Mouse (Mus musculus): ENCODE results near the gene Olfr1015. TPM values are rescaled to one million over a fixed set of nuclear protein-coding genes. Genes with fewer than 3 reads are reported as not detected.

Gene Olfr1015
- polyA plus RNA-seq (2012; rRNA removed) = not detected in 2 replicates

- TF ChIP-seq CTCF (conservative IDR thresholded peaks at IDR 0.05; ENCODE audit: insufficient read depth, insufficient read length, low read depth, low read length) = no peak
- TF ChIP-seq POLR2A (IDR thresholded peaks at IDR 0.05; ENCODE audit: low read depth, low read length) = no peak
- no peak for DNase-seq
- Histone ChIP-seq H3K36me3 (ENCODE audit: control insufficient read depth, insufficient read depth, low read length) (no peaks in the 10 kb centered on the region), H3K27me3 (replicated peaks; ENCODE audit: control insufficient read depth, insufficient read depth, low read length) (no peaks in the 10 kb centered on the region), H3K27ac (ENCODE audit: insufficient read depth, low read depth, low read length) (no peak within 1 kb of the TSS), H3K4me3 (ENCODE audit: insufficient read depth, low read depth, low read length) (no peak within 1 kb of the TSS), H3K4me1 (ENCODE audit: control insufficient read depth, insufficient read depth, low read length) (no peaks in the 10 kb centered on the region)
Measured at GRCm38 (mm10) chr2:85781717-85782116, at the start of gene Olfr1015. Gene Olfr1015, plus strand, starts transcription at chr2:85782017.

GRCm38 (mm10) chr2:85753822-85754221 lies 28.0 kb upstream of the Olfr1015 start:
- no peak for DNase-seq
- H3K27ac ChIP-seq (ENCODE audit: insufficient read depth, low read depth, low read length) = no peak overlapping the region
- H3K4me1 ChIP-seq (ENCODE audit: control insufficient read depth, insufficient read depth, low read length) = no peaks in the 10 kb centered on the region
- no peaks in the 10 kb centered on the region for H3K27me3 ChIP-seq (replicated peaks; ENCODE audit: control insufficient read depth, insufficient read depth, low read length)
- H3K36me3 ChIP-seq (ENCODE audit: control insufficient read depth, insufficient read depth, low read length) = no peaks in the 10 kb centered on the region
- 82% methylated on average over 4 of the region's 4 CpGs for WGBS
- no peak for TF ChIP-seq CTCF (conservative IDR thresholded peaks at IDR 0.05; ENCODE audit: insufficient read depth, insufficient read length, low read depth, low read length)
- no peak overlapping the region for H3K4me3 ChIP-seq (ENCODE audit: insufficient read depth, low read depth, low read length)

GRCm38 (mm10) chr2:85762666-85763065 lies 19.2 kb upstream of the Olfr1015 start, which contains the start of gene Olfr1012:
Gene Olfr1012, minus strand, starts transcription at chr2:85762766.
- no peaks in the 10 kb centered on the region for H3K4me1 ChIP-seq (ENCODE audit: control insufficient read depth, insufficient read depth, low read length)
- 60% methylated on average over 1 of the region's 1 CpGs for WGBS
- TF ChIP-seq POLR2A (IDR thresholded peaks at IDR 0.05; ENCODE audit: low read depth, low read length) (no peak), CTCF (conservative IDR thresholded peaks at IDR 0.05; ENCODE audit: insufficient read depth, insufficient read length, low read depth, low read length) (no peak)
- H3K27me3 ChIP-seq (replicated peaks; ENCODE audit: control insufficient read depth, insufficient read depth, low read length) = no peaks in the 10 kb centered on the region
- H3K27ac ChIP-seq (ENCODE audit: insufficient read depth, low read depth, low read length) = no peak within 1 kb of the TSS
- H3K4me3 ChIP-seq (ENCODE audit: insufficient read depth, low read depth, low read length) = no peak within 1 kb of the TSS
- H3K36me3 ChIP-seq (ENCODE audit: control insufficient read depth, insufficient read depth, low read length) = no peaks in the 10 kb centered on the region
- no peak for DNase-seq

GRCm38 (mm10) chr2:85766798-85767197 lies 15.0 kb upstream of the Olfr1015 start, which contains the start of gene Olfr1013:
Gene Olfr1013, plus strand, starts transcription at chr2:85767098.
- H3K36me3 ChIP-seq (ENCODE audit: control insufficient read depth, insufficient read depth, low read length) = no peaks in the 10 kb centered on the region
- no peak within 1 kb of the TSS for H3K4me3 ChIP-seq (ENCODE audit: insufficient read depth, low read depth, low read length)
- no peak for DNase-seq
- TF ChIP-seq CTCF (conservative IDR thresholded peaks at IDR 0.05; ENCODE audit: insufficient read depth, insufficient read length, low read depth, low read length) = no peak
- no peak for TF ChIP-seq POLR2A (IDR thresholded peaks at IDR 0.05; ENCODE audit: low read depth, low read length)
- no peak within 1 kb of the TSS for H3K27ac ChIP-seq (ENCODE audit: insufficient read depth, low read depth, low read length)
- H3K27me3 ChIP-seq (replicated peaks; ENCODE audit: control insufficient read depth, insufficient read depth, low read length) = no peaks in the 10 kb centered on the region
- H3K4me1 ChIP-seq (ENCODE audit: control insufficient read depth, insufficient read depth, low read length) = no peaks in the 10 kb centered on the region

- Histone ChIP-seq H3K27me3 (replicated peaks; ENCODE audit: control insufficient read depth, insufficient read depth, low read length) (no peaks in the 10 kb centered on the region), H3K27ac (ENCODE audit: insufficient read depth, low read depth, low read length) (no peak within 1 kb of the TSS), H3K4me3 (ENCODE audit: insufficient read depth, low read depth, low read length) (no peak within 1 kb of the TSS), H3K4me1 (ENCODE audit: control insufficient read depth, insufficient read depth, low read length) (no peaks in the 10 kb centered on the region), H3K36me3 (ENCODE audit: control insufficient read depth, insufficient read depth, low read length) (no peaks in the 10 kb centered on the region)
- TF ChIP-seq CTCF (conservative IDR thresholded peaks at IDR 0.05; ENCODE audit: insufficient read depth, insufficient read length, low read depth, low read length) = no peak
- no peak for TF ChIP-seq POLR2A (IDR thresholded peaks at IDR 0.05; ENCODE audit: low read depth, low read length)
- no peak for DNase-seq
Measured at GRCm38 (mm10) chr2:85772413-85772812, 9.4 kb upstream of the Olfr1015 start, which contains the start of gene Olfr1014. Gene Olfr1014, plus strand, starts transcription at chr2:85772713.

GRCm38 (mm10) chr2:85792331-85792730 lies 10.5 kb downstream of the Olfr1015 start:
- H3K36me3 ChIP-seq (ENCODE audit: control insufficient read depth, insufficient read depth, low read length) = no peaks in the 10 kb centered on the region
- H3K4me3 ChIP-seq (ENCODE audit: insufficient read depth, low read depth, low read length) = no peak overlapping the region
- no peak for DNase-seq
- no peak overlapping the region for H3K27ac ChIP-seq (ENCODE audit: insufficient read depth, low read depth, low read length)
- no peaks in the 10 kb centered on the region for H3K27me3 ChIP-seq (replicated peaks; ENCODE audit: control insufficient read depth, insufficient read depth, low read length)
- no peaks in the 10 kb centered on the region for H3K4me1 ChIP-seq (ENCODE audit: control insufficient read depth, insufficient read depth, low read length)
- WGBS = 68% methylated on average over 2 of the region's 2 CpGs
- no peak for TF ChIP-seq POLR2A (IDR thresholded peaks at IDR 0.05; ENCODE audit: low read depth, low read length)
- no peak for TF ChIP-seq CTCF (conservative IDR thresholded peaks at IDR 0.05; ENCODE audit: insufficient read depth, insufficient read length, low read depth, low read length)

- 91% methylated on average over 2 of the region's 2 CpGs for WGBS
Measured at GRCm38 (mm10) chr2:85802444-85802843, 20.6 kb downstream of the Olfr1015 start, which contains the start of gene Olfr1016. Gene Olfr1016, minus strand, starts transcription at chr2:85802544.

More at GRCm38 (mm10) chr2:85802444-85802843, 20.6 kb downstream of the Olfr1015 start, which contains the start of gene Olfr1016:
- Histone ChIP-seq H3K4me3 (ENCODE audit: insufficient read depth, low read depth, low read length) (no peak within 1 kb of the TSS), H3K36me3 (ENCODE audit: control insufficient read depth, insufficient read depth, low read length) (no peaks in the 10 kb centered on the region), H3K4me1 (ENCODE audit: control insufficient read depth, insufficient read depth, low read length) (no peaks in the 10 kb centered on the region), H3K27me3 (replicated peaks; ENCODE audit: control insufficient read depth, insufficient read depth, low read length) (no peaks in the 10 kb centered on the region), H3K27ac (ENCODE audit: insufficient read depth, low read depth, low read length) (no peak within 1 kb of the TSS)
- DNase-seq = no peak
- TF ChIP-seq CTCF (conservative IDR thresholded peaks at IDR 0.05; ENCODE audit: insufficient read depth, insufficient read length, low read depth, low read length) (no peak), POLR2A (IDR thresholded peaks at IDR 0.05; ENCODE audit: low read depth, low read length) (no peak)
